Mouse (Mus musculus) midbrain, embryonic 13.5 days (tissue): ENCODE data around the gene Psmd5. TPM values are rescaled to one million over a fixed set of nuclear protein-coding genes. Genes with fewer than 3 reads are reported as not detected.
A peak's percentile ranks its signal among the peaks of the same experiment; 100 is the strongest.

Source experiments
- ATAC-seq: fragments of 200-750 bp; cut with Nextera tagmentation; 2 replicates; pipeline ENCODE4 v1.8.0; 2017; ENCODE audit warnings: mild to moderate bottlenecking, moderate TSS enrichment, moderate library complexity
- H3K27ac ChIP-seq: fragments of 300-500 bp; sonication (generic); 2 replicates; pipeline ENCODE4 v1.5.1; 2015; ENCODE audit warnings: inconsistent platforms, mild to moderate bottlenecking, moderate library complexity
- H3K27me3 ChIP-seq: fragments of 300-500 bp; sonication (generic); 2 replicates; pipeline ENCODE4 v1.6.1; 2015; ENCODE audit warnings: mild to moderate bottlenecking, inconsistent platforms
- H3K36me3 ChIP-seq: fragments of 300-500 bp; sonication (generic); 2 replicates; pipeline ENCODE4 v1.6.1; 2015; ENCODE audit warnings: mild to moderate bottlenecking, inconsistent platforms
- H3K4me1 ChIP-seq: fragments of 300-500 bp; sonication (generic); replicated peaks from 2 replicates; pipeline ENCODE4 v1.6.1; 2015; ENCODE audit warnings: inconsistent platforms
- H3K4me2 ChIP-seq: fragments of 300-500 bp; sonication (generic); replicated peaks from 2 replicates; pipeline ENCODE4 v1.6.1; 2015; ENCODE audit warnings: moderate library complexity, mild to moderate bottlenecking, inconsistent platforms
- H3K4me3 ChIP-seq: fragments of 300-500 bp; sonication (generic); replicated peaks from 2 replicates; pipeline ENCODE4 v1.5.1; 2015; ENCODE audit warnings: mild to moderate bottlenecking, inconsistent platforms
- H3K9ac ChIP-seq: fragments of 300-500 bp; sonication (generic); replicated peaks from 2 replicates; pipeline ENCODE4 v1.6.1; 2015; ENCODE audit warnings: mild to moderate bottlenecking, inconsistent platforms
- H3K9me3 ChIP-seq: fragments of 300-500 bp; sonication (generic); 2 replicates; pipeline ENCODE4 v1.6.1; 2016; ENCODE audit warnings: mild to moderate bottlenecking, inconsistent platforms
- WGBS: fragments of 180-500 bp; shearing (Covaris S2); methylation state at CpG from one replicate; pipeline ENCODE4 v1.1.7; 2015; 5-methylcytosine and 5-hydroxymethylcytosine counted together
- polyA plus RNA-seq: library from polyadenylated mRNA; unstranded; fragments of >200 nt; fragmentation: Nextera tagmentation; extraction: Ambion mirVana; gene quantifications from 2 replicates; pipeline ENCODE4 v1.2.1, GENCODE M21; 2015

Psmd5 gene
- polyA plus RNA-seq: 104 and 110 TPM in 2 replicates

DNA sequence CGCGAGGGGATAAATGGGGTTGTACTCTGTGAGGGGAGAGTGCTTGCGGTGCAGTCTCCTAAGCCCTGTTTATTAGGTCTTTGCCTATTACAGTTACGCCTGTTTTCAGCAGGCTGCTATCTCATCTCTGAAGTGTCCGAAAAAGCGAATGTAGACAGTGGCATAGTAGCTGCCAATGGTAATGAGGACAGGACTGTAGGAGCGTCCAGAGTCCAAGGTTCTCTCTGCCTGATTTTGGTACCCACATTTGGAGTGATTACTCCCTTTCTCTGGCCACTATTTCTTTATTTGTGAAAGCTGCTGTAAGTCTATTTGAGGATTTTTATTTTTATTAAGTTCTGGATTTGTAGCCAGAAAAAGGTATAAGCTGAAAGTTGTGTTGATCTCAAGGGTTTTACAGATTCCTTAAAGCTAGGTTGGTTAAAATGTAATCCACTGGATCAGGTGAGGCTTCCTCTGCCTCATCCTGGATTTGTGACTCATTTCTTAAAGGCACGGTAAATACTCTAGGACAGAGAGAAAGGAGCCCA, at the start of gene Psmd5:
Psmd5 (minus strand) TSS at position 153 of the 530 bp plus-strand sequence.
- Histone ChIP-seq H3K27ac (no peak within 1 kb of the TSS), H3K9ac (peak within 1 kb of the TSS; percentile 36), H3K27me3 (peaks cover 54% of the 10 kb centered on the region), H3K36me3 (no peaks in the 10 kb centered on the region), H3K9me3 (no peaks in the 10 kb centered on the region), H3K4me3 (peak within 1 kb of the TSS; percentile 15), H3K4me2 (peak within 1 kb of the TSS; percentile 36), H3K4me1 (peaks cover 15% of the 10 kb centered on the region)
- whole genome bisulfite sequencing: 12% methylated on average over 8 of the region's 8 CpGs
- no peak for ATAC-seq

DNA sequence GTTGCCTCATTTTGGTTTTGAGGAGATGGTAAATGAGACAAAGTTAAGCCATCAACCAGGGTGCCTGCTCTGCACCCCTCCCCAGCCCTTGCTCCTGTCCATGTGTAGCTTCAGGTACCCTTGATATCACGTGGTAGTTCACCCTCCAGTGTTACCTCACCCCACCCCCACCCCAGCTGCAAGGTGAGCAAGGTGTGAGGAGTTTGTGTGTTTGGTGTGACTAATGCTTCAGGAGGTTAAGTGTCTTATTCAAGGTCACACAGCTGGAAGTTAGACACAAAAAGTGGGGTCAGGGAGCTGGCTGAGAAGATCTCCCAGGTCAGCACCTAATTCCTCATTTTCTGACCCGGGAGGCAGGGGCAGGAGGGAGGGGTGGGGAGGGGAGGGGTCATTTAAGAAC, 48.0 kb upstream of the Psmd5 start:
- Histone ChIP-seq H3K27ac (no peak overlapping the region), H3K36me3 (no peaks in the 10 kb centered on the region), H3K27me3 (no peaks in the 10 kb centered on the region), H3K4me3 (no peak overlapping the region), H3K4me1 (no peaks in the 10 kb centered on the region), H3K9me3 (no peaks in the 10 kb centered on the region), H3K4me2 (no peak overlapping the region), H3K9ac (no peak overlapping the region)
- ATAC-seq: no peak
- WGBS: 44% methylated on average over 2 of the region's 2 CpGs

DNA sequence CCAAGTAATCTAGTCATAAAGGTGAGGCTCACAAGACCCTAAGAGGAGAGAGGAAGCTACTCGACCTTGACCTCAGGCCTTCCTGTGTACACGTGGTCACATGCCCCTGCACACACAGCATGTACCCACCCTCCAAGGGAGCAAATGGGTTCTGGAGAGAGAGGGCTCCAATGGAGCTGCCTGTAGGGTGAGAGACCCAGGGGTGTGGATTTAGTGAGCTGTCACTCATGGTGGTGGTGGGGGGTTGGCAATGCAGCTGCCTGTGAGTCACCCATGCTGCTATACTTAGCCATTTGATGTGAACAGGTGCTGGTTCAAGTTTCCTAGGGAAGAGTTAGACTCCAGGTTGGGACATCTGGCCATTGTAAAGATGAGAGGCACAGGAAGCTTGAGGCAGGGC, 45.4 kb upstream of the Psmd5 start:
- Histone ChIP-seq H3K4me3 (no peak overlapping the region), H3K4me2 (no peak overlapping the region), H3K9ac (no peak overlapping the region), H3K27ac (no peak overlapping the region), H3K36me3 (no peaks in the 10 kb centered on the region), H3K27me3 (peaks cover 9% of the 10 kb centered on the region), H3K9me3 (no peaks in the 10 kb centered on the region), H3K4me1 (no peaks in the 10 kb centered on the region)
- no peak for ATAC-seq
- 81% methylated on average over 2 of the region's 2 CpGs for WGBS

DNA sequence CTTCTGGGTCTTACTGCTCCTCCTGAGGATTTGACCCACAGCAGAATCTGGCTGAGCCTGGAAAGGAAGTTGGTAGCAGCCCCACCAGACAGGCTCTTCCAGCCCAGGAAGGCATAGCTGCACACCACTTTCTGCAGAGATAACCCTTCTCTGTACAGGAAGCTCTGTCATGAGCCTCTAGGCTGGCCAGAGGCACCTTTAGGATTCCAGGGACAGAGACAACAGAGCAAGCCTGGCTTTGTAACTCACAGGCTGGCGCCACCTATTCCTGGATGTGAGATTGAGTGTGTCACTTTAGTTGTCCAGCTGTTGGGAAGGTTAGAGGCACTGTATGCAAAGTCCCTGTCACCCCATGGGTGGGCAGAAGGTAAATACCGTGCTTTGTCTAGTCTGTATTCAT, 40.3 kb upstream of the Psmd5 start:
- H3K27me3 ChIP-seq: peaks cover 44% of the 10 kb centered on the region
- WGBS: 43% methylated on average over 2 of the region's 2 CpGs

DNA sequence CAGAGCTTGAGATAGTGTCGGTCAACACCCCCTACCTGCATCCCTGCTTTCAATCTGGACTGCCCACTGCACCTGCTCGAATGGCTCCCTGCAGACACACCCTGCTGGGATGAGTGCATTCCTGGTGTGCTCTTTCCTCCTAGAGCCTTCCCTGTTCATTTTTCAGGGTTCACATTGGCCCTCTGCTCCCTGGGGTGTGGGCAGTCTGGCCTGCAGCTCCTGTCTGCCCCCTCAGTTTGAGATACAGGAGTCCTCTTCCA, 40.0 kb upstream of the Psmd5 start:
- no peaks in the 10 kb centered on the region for H3K36me3 ChIP-seq
- H3K9me3 ChIP-seq: no peaks in the 10 kb centered on the region
- no peak overlapping the region for H3K9ac ChIP-seq
- WGBS: 15% methylated on average over 2 of the region's 2 CpGs
- peaks cover 44% of the 10 kb centered on the region for H3K27me3 ChIP-seq
- H3K4me1 ChIP-seq: peaks cover 22% of the 10 kb centered on the region
- ATAC-seq: peak; percentile 13; the same call in 1 of the 2 replicates
- H3K4me2 ChIP-seq: peak overlapping the region; percentile 93
- H3K4me3 ChIP-seq: 0 out of 2 replicates have a peak overlapping the region, but pooled peaks have one; percentile 59
- no peak overlapping the region for H3K27ac ChIP-seq

More for the DNA sequence above, 40.3 kb upstream of the Psmd5 start:
- no peaks in the 10 kb centered on the region for H3K9me3 ChIP-seq
- no peak overlapping the region for H3K4me3 ChIP-seq
- H3K36me3 ChIP-seq: no peaks in the 10 kb centered on the region
- ATAC-seq: no peak
- no peak overlapping the region for H3K9ac ChIP-seq
- H3K27ac ChIP-seq: no peak overlapping the region
- H3K4me2 ChIP-seq: no peak overlapping the region; the same call in 1 of the 2 replicates
- H3K4me1 ChIP-seq: peaks cover 22% of the 10 kb centered on the region

DNA sequence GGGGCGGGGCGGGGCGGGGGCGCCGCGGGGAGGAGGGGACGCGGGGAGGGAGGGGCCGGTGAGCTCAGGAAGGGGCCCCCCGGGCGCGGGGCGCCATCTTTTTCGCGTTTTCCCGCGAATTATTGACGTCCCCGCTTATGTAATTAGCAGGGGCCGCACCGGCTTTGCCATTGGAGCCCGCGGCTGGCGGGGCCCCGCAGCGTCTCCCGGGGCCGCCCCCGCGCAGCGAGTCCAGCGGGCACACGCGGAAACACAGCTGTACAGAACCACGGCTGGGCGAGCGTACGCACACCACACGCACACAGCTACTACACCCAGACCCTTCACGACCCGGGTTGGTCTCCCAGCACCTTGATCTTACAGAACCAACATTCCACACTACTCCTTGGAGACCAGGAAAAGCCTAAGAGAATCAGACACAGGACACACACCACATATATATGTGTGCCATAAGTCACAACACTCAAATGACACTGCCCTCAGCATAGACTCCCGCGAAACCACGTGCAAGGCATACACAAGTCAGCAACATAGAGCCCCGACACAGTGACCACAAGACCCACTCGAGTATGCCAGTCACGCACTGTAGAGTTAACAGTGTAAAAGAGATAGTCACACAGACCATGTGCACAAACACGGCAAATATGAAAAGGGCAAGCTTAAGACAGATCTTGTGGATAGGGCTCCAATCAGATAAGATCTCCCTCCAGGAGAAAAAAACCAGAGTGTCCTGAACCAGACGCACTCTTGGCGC, 39.5 kb upstream of the Psmd5 start:
- peaks cover 44% of the 10 kb centered on the region for H3K27me3 ChIP-seq
- WGBS: 2% methylated on average over 45 of the region's 50 CpGs
- H3K9ac ChIP-seq: peak overlapping the region; percentile 59
- H3K36me3 ChIP-seq: no peaks in the 10 kb centered on the region
- no peaks in the 10 kb centered on the region for H3K9me3 ChIP-seq
- H3K4me3 ChIP-seq: peak overlapping the region; percentile 59
- peak overlapping the region; percentile 93 for H3K4me2 ChIP-seq
- peaks cover 22% of the 10 kb centered on the region for H3K4me1 ChIP-seq
- peak; percentile 78 for ATAC-seq
- no peak overlapping the region for H3K27ac ChIP-seq

DNA sequence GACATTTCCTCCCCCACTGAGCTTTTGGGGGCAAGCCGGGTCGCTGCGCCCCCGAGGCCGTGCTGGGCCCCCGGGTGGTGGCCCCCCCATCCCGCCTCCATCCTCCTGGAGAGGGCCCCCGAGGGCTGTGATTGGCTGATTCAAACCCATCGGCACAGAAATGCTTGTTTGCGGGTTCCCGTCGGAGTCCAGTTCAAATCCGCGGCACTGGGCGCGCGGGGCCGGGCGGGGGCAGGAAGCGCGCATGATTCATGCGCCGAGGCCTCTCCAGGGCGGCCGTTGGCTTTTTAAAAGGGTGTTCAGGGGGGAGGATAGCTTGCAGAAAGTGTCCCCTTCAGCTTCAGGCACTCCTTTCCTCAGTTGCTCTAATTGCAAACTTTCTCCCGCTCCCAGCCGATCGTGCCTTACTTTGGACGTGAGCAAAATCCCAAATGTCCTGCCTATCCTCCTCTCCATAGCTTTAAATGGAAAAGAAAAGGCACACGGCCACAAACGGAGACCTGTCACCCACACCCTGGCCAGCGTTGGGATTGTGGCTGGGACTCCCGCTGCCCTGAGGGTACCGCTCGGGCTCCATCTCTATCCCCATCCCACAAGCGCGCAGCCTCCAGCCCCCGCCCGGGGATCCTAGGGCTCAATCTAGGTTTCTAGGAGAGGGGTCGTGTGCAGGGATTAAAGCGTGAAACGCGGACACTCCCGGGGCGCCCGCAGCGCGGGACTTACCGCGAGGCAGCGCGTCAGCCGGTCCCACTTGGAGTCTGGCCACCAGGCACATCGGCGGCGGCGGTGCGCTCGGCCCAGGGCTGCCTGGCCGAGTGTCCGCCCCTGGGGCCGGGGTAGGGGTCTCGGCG, 38.7 kb upstream of the Psmd5 start, which contains the start of gene Phf19:
Phf19 (minus strand) TSS at position 809 of the 851 bp plus-strand sequence.
- peak within 1 kb of the TSS; percentile 59 for H3K4me3 ChIP-seq
- peaks cover 22% of the 10 kb centered on the region for H3K4me1 ChIP-seq
- H3K27me3 ChIP-seq: peaks cover 44% of the 10 kb centered on the region
- peak; percentile 67 for ATAC-seq
- H3K27ac ChIP-seq: no peak within 1 kb of the TSS
- H3K36me3 ChIP-seq: no peaks in the 10 kb centered on the region
- peak within 1 kb of the TSS; percentile 59 for H3K9ac ChIP-seq
- under 1% methylated on average over 63 of the region's 64 CpGs for WGBS
- peak within 1 kb of the TSS; percentile 93 for H3K4me2 ChIP-seq
- H3K9me3 ChIP-seq: no peaks in the 10 kb centered on the region

DNA sequence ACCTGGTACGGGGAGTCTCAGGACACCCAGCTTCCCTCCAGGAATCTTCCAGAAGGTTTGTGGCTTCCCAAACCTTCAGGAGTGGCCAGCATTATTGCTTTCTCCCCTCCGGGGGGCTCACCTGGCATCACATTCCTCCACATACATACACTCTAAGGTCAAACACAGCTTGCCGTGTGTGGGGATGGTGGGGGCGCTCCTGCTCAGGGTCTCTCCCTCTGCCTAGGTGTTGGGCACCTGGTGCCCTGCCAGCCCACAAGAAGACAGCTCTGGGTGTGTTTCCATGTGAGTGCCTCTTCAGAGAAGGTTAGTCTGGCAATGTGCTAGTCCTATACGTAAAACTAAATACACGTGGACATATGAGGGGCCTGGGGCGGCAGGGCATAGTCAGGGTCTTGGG, 37.8 kb upstream of the Psmd5 start:
- H3K9ac ChIP-seq: no peak overlapping the region
- peaks cover 44% of the 10 kb centered on the region for H3K27me3 ChIP-seq
- no peak overlapping the region for H3K27ac ChIP-seq
- H3K4me2 ChIP-seq: peak overlapping the region; percentile 93
- H3K4me3 ChIP-seq: peak overlapping the region; percentile 59
- no peaks in the 10 kb centered on the region for H3K36me3 ChIP-seq
- no peaks in the 10 kb centered on the region for H3K9me3 ChIP-seq
- peaks cover 22% of the 10 kb centered on the region for H3K4me1 ChIP-seq
- 38% methylated on average over 7 of the region's 7 CpGs for WGBS
- ATAC-seq: 0 out of 2 replicates have a peak, but pooled peaks have one; percentile 7

DNA sequence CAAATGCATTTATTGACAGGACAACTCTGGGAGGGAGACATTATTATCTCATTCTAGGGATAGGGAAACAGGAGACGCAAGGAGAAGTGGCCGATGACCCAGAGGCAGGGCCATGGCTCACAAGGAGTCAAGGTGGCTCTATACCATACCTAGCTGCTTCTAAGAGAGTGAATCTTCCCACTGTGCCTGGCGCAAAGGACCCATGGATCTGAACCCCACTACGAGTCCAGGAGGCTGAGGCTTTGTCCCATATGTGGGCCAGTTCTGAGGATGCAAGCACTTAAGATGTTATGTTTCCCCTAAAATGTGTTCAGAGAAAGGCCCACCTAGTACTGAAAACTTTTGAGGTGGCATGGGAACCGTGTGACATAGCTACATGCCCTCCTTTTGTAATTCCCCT, 37.1 kb upstream of the Psmd5 start:
- 88% methylated on average over 5 of the region's 5 CpGs for WGBS
- peaks cover 41% of the 10 kb centered on the region for H3K27me3 ChIP-seq
- no peak overlapping the region for H3K9ac ChIP-seq
- no peaks in the 10 kb centered on the region for H3K9me3 ChIP-seq
- no peak for ATAC-seq
- H3K4me3 ChIP-seq: no peak overlapping the region
- no peaks in the 10 kb centered on the region for H3K36me3 ChIP-seq
- H3K4me1 ChIP-seq: peaks cover 22% of the 10 kb centered on the region
- no peak overlapping the region for H3K4me2 ChIP-seq
- no peak overlapping the region for H3K27ac ChIP-seq

DNA sequence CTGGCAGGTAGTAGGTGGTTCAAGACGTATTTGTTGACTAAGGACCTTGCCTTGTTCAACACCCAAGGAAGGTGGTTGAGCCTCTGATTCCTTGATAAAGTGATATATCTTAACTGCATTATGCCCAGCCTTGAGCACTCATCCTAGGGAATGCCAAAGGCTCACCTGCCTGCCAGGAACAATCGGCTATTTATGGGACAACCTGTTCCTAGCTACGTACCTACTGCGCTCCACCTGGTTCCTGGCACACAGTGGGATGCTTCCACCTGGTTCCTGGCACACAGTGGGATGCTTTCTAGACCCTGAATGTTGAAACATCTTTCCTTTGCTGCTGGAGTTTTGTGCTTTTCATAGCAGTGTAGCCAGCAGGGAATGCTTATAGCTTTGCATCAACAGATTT, 35.0 kb upstream of the Psmd5 start:
- Histone ChIP-seq H3K27me3 (peaks cover 33% of the 10 kb centered on the region), H3K27ac (no peak overlapping the region), H3K9me3 (no peaks in the 10 kb centered on the region), H3K4me1 (peaks cover 24% of the 10 kb centered on the region), H3K9ac (no peak overlapping the region), H3K36me3 (no peaks in the 10 kb centered on the region), H3K4me3 (no peak overlapping the region), H3K4me2 (no peak overlapping the region)
- WGBS: 97% methylated on average over 4 of the region's 4 CpGs
- ATAC-seq: no peak

DNA sequence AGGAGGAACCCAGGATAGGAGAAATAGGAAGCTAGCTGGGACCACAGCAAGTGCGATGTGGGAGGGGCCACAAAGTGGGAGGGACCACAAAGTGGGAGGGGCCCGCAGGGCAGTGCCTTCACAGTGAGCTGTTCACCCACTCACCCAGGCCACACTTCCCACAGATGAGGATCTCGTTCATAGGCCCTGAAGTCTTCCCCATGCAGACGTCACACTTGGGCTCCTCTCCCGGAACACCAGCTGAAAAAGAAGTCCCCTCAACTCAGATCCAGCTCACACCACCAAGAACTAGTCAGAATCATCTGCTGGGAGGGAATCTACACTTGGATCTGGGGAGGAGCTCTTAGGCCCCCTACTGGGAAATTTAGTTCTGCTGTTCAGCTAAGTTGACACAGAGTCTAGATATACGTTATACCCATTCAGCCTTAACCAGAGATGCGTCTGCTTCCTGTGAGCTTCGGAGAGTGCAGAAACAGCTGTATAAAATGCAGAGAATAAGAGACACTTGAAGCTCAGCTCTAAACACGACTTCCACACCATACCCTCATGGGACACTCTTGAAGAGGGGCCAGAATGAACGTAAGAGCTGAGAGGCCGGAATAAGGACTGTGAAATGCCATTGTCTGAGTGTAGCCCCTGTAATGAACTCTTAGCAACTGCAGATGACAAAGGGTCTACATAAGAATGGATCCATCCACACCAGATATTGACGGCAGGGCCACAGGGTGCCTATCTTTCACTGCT, 32.3 kb upstream of the Psmd5 start:
- Histone ChIP-seq H3K9ac (no peak overlapping the region), H3K9me3 (no peaks in the 10 kb centered on the region), H3K4me1 (peaks cover 14% of the 10 kb centered on the region), H3K4me3 (no peak overlapping the region), H3K36me3 (no peaks in the 10 kb centered on the region), H3K27me3 (peaks cover 11% of the 10 kb centered on the region), H3K4me2 (no peak overlapping the region), H3K27ac (no peak overlapping the region)
- 52% methylated on average over 12 of the region's 12 CpGs for WGBS
- no peak for ATAC-seq
